Mouse (Mus musculus): ENCODE measurements at regions not wholly inside any gene's neighbourhood (a gene's known extent, or its start where the extent isn't known, plus 50 kb on each side); places are given as distances from the start of the nearest gene placed in this dataset.

DNA sequence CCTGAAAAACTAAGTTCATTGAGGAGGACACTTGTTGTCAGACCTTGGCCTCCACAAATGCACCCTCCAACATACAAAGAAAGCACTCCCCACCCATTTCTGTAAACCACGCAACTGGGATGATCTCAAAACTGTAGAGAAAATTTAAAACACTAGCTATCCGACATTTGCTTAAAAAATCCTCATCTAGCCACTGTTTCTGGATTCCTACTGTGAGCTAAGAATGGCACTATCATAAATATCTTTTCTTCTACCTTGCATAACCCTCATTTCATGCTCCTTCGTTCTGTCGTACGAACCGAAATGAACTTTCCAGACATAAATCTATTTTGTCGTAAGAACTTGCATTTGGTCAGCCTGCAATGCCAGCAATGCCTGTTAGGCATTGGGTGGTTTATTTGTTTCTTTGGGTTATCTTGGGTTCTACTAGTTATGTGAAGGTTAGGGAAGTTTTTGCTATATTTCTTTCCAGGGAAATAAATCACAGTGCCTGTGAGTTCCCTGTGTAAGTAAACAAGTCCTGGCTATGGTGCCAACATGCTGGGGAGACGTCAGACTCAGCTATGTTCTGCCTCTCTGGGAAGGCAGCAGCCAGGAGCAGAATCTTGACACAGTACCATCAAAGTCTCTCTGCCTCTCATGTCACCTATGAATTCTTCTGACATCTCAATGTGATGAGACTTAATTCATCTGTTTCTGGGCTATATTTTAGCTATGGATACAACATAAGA is 104.2 kb upstream of the Crbn start:
- TF ChIP-seq POLR2A (IDR thresholded peaks at IDR 0.05; ENCODE audit: insufficient read length, low read depth) (no peak), MYOG (IDR thresholded peaks at IDR 0.05; ENCODE audit: control insufficient read depth in 1 of 3, insufficient read depth in 1 of 3, insufficient read length in 2 of 3, low read depth in 2 of 3) (no peak), MAX (IDR thresholded peaks at IDR 0.05; ENCODE audit: low read depth) (no peak), SRF (IDR thresholded peaks at IDR 0.05; ENCODE audit: control insufficient read depth, insufficient read length, low read depth) (no peak), USF1 (IDR thresholded peaks at IDR 0.05; ENCODE audit: low read depth) (no peak), TCF12 (IDR thresholded peaks at IDR 0.05; ENCODE audit: insufficient read depth, poor library complexity, severe bottlenecking) (no peak), CEBPB (IDR thresholded peaks at IDR 0.05; ENCODE audit: insufficient read depth, poor library complexity, severe bottlenecking) (no peak), TCF3 (IDR thresholded peaks at IDR 0.05; ENCODE audit: insufficient read length, low read depth) (no peak), POLR2AphosphoS2 (IDR thresholded peaks at IDR 0.05; ENCODE audit: insufficient read length, low read depth) (no peak), E2F4 (IDR thresholded peaks at IDR 0.05; ENCODE audit: insufficient read depth) (no peak), MYOD1 (IDR thresholded peaks at IDR 0.05; ENCODE audit: control insufficient read depth in 1 of 3, insufficient read length in 2 of 3, low read depth in 2 of 3) (no peak), REST (IDR thresholded peaks at IDR 0.05; ENCODE audit: insufficient read depth, insufficient read length) (no peak)

Data from myocyte (in vitro differentiated cells).